Mouse (Mus musculus): ENCODE results near the gene Rgs7. TPM values are rescaled to one million over a fixed set of nuclear protein-coding genes. Genes with fewer than 3 reads are reported as not detected.

The Rgs7 gene
- total and polyA plus RNA-seq, 2 experiments from 2014 or later: 40.5 to 48.1 TPM

- TF ChIP-seq CTCF (IDR thresholded peaks at IDR 0.05): no peak
- no peaks in the 10 kb centered on the region for H3K27me3 ChIP-seq (ENCODE audit: insufficient read depth, low read length)
- peak; percentile 76 for DNase-seq (ENCODE audit: low spot score)
- no peaks in the 10 kb centered on the region for H3K36me3 ChIP-seq (ENCODE audit: insufficient read depth, low read length)
- H3K9me3 ChIP-seq (ENCODE audit: low read length): no peaks in the 10 kb centered on the region
- H3K27ac ChIP-seq (ENCODE audit: low read depth, low read length): peak overlapping the region; percentile 51; the same call in 1 of the 2 replicates
- WGBS: 9% methylated on average over 3 of the region's 3 CpGs
- no peak overlapping the region for H3K9ac ChIP-seq (replicated peaks; ENCODE audit: low read length, poor library complexity, severe bottlenecking)
- peaks cover 9% of the 10 kb centered on the region; the same call in 1 of the 2 replicates for H3K4me1 ChIP-seq (ENCODE audit: insufficient read depth, low read length)
- H3K4me3 ChIP-seq (ENCODE audit: low read depth, low read length): no peak overlapping the region
- no peak overlapping the region for H3K4me2 ChIP-seq (ENCODE audit: low read depth, low read length, poor library complexity, severe bottlenecking)
- peak; percentile 88 for ATAC-seq (ENCODE audit: low FRiP score)
These were observed 106.6 kb downstream of the Rgs7 start for GRCm38 (mm10) chr1:175385581-175386235.

GRCm38 (mm10) chr1:175372571-175372970 lies 119.7 kb downstream of the Rgs7 start:
- Histone ChIP-seq H3K4me3 (ENCODE audit: low read depth, low read length) (no peak overlapping the region), H3K27ac (ENCODE audit: low read depth, low read length) (no peak overlapping the region), H3K9me3 (ENCODE audit: low read length) (no peaks in the 10 kb centered on the region), H3K4me1 (ENCODE audit: insufficient read depth, low read length) (no peaks in the 10 kb centered on the region), H3K36me3 (ENCODE audit: insufficient read depth, low read length) (no peaks in the 10 kb centered on the region), H3K9ac (replicated peaks; ENCODE audit: low read length, poor library complexity, severe bottlenecking) (no peak overlapping the region), H3K27me3 (ENCODE audit: insufficient read depth, low read length) (no peaks in the 10 kb centered on the region), H3K4me2 (ENCODE audit: low read depth, low read length, poor library complexity, severe bottlenecking) (no peak overlapping the region)
- no peak for TF ChIP-seq CTCF (IDR thresholded peaks at IDR 0.05)
- ATAC-seq (ENCODE audit: low FRiP score) (no peak), DNase-seq (ENCODE audit: low spot score) (no peak)

GRCm38 (mm10) chr1:175368062-175368461 lies 124.2 kb downstream of the Rgs7 start:
- Histone ChIP-seq H3K4me3 (ENCODE audit: low read depth, low read length) (no peak overlapping the region), H3K9me3 (ENCODE audit: low read length) (no peaks in the 10 kb centered on the region), H3K36me3 (ENCODE audit: insufficient read depth, low read length) (no peaks in the 10 kb centered on the region), H3K27me3 (ENCODE audit: insufficient read depth, low read length) (no peaks in the 10 kb centered on the region), H3K4me1 (ENCODE audit: insufficient read depth, low read length) (no peaks in the 10 kb centered on the region), H3K27ac (ENCODE audit: low read depth, low read length) (no peak overlapping the region), H3K9ac (replicated peaks; ENCODE audit: low read length, poor library complexity, severe bottlenecking) (no peak overlapping the region), H3K4me2 (ENCODE audit: low read depth, low read length, poor library complexity, severe bottlenecking) (no peak overlapping the region)
- no peak for TF ChIP-seq CTCF (IDR thresholded peaks at IDR 0.05)
- DNase-seq (ENCODE audit: low spot score) (no peak), ATAC-seq (ENCODE audit: low FRiP score) (no peak)
- WGBS: 96% methylated on average over 2 of the region's 2 CpGs

- ATAC-seq (ENCODE audit: low FRiP score) (no peak), DNase-seq (ENCODE audit: low spot score) (no peak)
- H3K27me3 ChIP-seq (ENCODE audit: insufficient read depth, low read length): no peaks in the 10 kb centered on the region
- no peak overlapping the region for H3K4me3 ChIP-seq (ENCODE audit: low read depth, low read length)
- H3K27ac ChIP-seq (ENCODE audit: low read depth, low read length): no peak overlapping the region
- 46% methylated on average over 3 of the region's 3 CpGs for WGBS
- no peak overlapping the region for H3K4me2 ChIP-seq (ENCODE audit: low read depth, low read length, poor library complexity, severe bottlenecking)
- no peak for TF ChIP-seq CTCF (IDR thresholded peaks at IDR 0.05)
- H3K36me3 ChIP-seq (ENCODE audit: insufficient read depth, low read length): no peaks in the 10 kb centered on the region
- H3K9me3 ChIP-seq (ENCODE audit: low read length): no peaks in the 10 kb centered on the region
- no peak overlapping the region for H3K9ac ChIP-seq (replicated peaks; ENCODE audit: low read length, poor library complexity, severe bottlenecking)
- 0 out of 2 replicates have a peak, but pooled peaks cover 2% of the 10 kb centered on the region for H3K4me1 ChIP-seq (ENCODE audit: insufficient read depth, low read length)
These were observed 128.7 kb downstream of the Rgs7 start for GRCm38 (mm10) chr1:175363606-175364005.

GRCm38 (mm10) chr1:175359411-175360366 lies 132.6 kb downstream of the Rgs7 start:
- WGBS: 59% methylated on average over 7 of the region's 7 CpGs
- H3K9me3 ChIP-seq (ENCODE audit: low read length): no peaks in the 10 kb centered on the region
- ATAC-seq (ENCODE audit: low FRiP score): no peak
- H3K36me3 ChIP-seq (ENCODE audit: insufficient read depth, low read length): no peaks in the 10 kb centered on the region
- TF ChIP-seq CTCF (IDR thresholded peaks at IDR 0.05): no peak
- H3K4me2 ChIP-seq (ENCODE audit: low read depth, low read length, poor library complexity, severe bottlenecking): no peak overlapping the region
- H3K27me3 ChIP-seq (ENCODE audit: insufficient read depth, low read length): no peaks in the 10 kb centered on the region
- H3K9ac ChIP-seq (replicated peaks; ENCODE audit: low read length, poor library complexity, severe bottlenecking): no peak overlapping the region
- 0 out of 2 replicates have a peak, but pooled peaks cover 2% of the 10 kb centered on the region for H3K4me1 ChIP-seq (ENCODE audit: insufficient read depth, low read length)
- H3K4me3 ChIP-seq (ENCODE audit: low read depth, low read length): no peak overlapping the region
- DNase-seq (ENCODE audit: low spot score): no peak
- no peak overlapping the region for H3K27ac ChIP-seq (ENCODE audit: low read depth, low read length)

- WGBS: 87% methylated on average over 4 of the region's 4 CpGs
These were observed 139.4 kb downstream of the Rgs7 start for GRCm38 (mm10) chr1:175352921-175353320.

More at GRCm38 (mm10) chr1:175352921-175353320, 139.4 kb downstream of the Rgs7 start:
- no peak overlapping the region for H3K4me2 ChIP-seq (ENCODE audit: low read depth, low read length, poor library complexity, severe bottlenecking)
- no peak for DNase-seq (ENCODE audit: low spot score)
- no peaks in the 10 kb centered on the region for H3K9me3 ChIP-seq (ENCODE audit: low read length)
- H3K27ac ChIP-seq (ENCODE audit: low read depth, low read length): no peak overlapping the region
- ATAC-seq (ENCODE audit: low FRiP score): no peak
- H3K36me3 ChIP-seq (ENCODE audit: insufficient read depth, low read length): no peaks in the 10 kb centered on the region
- H3K9ac ChIP-seq (replicated peaks; ENCODE audit: low read length, poor library complexity, severe bottlenecking): no peak overlapping the region
- TF ChIP-seq CTCF (IDR thresholded peaks at IDR 0.05): no peak
- H3K4me1 ChIP-seq (ENCODE audit: insufficient read depth, low read length): no peaks in the 10 kb centered on the region
- H3K4me3 ChIP-seq (ENCODE audit: low read depth, low read length): no peak overlapping the region
- no peaks in the 10 kb centered on the region for H3K27me3 ChIP-seq (ENCODE audit: insufficient read depth, low read length)
